Mouse (Mus musculus) liver, adult 2 months (tissue): ENCODE measurements at regions not wholly inside any gene's neighbourhood (a gene's known extent, or its start where the extent isn't known, plus 50 kb on each side); places are given as distances from the start of the nearest gene placed in this dataset.
A peak's percentile ranks its signal among the peaks of the same experiment; 100 is the strongest.

ENCODE experiments used
- DNase-seq: peaks from one replicate; pipeline ENCODE4 v3.0.0-alpha.2; 2011; ENCODE audit warnings: low read depth, low spot score; ENCODE audit errors: extremely low read depth
- H3K27ac ChIP-seq: fragments of 200-500 bp; replicated peaks from 2 replicates; pipeline ENCODE4 v1.5.1; 2012; ENCODE audit warnings: low read depth, mild to moderate bottlenecking, control low read depth, inconsistent platforms, low read length; ENCODE audit not compliant: insufficient read depth
- H3K27me3 ChIP-seq: fragments of 200-500 bp; 2 replicates; pipeline ENCODE4 v1.6.1; 2012; ENCODE audit warnings: mild to moderate bottlenecking, moderate library complexity, low read length, inconsistent platforms; ENCODE audit not compliant: control insufficient read depth, insufficient read depth
- H3K36me3 ChIP-seq: fragments of 200-500 bp; 2 replicates; pipeline ENCODE4 v1.6.1; 2012; ENCODE audit warnings: low read length, inconsistent platforms; ENCODE audit not compliant: control insufficient read depth, insufficient read depth
- H3K4me1 ChIP-seq: fragments of 200-500 bp; 2 replicates; pipeline ENCODE4 v1.6.1; 2011; ENCODE audit warnings: low read length; ENCODE audit not compliant: control insufficient read depth, insufficient read depth
- H3K4me3 ChIP-seq: fragments of 200-500 bp; 2 replicates; pipeline ENCODE4 v1.5.1; 2011; ENCODE audit warnings: low read depth, mild to moderate bottlenecking, control low read depth, low read length, moderate library complexity; ENCODE audit not compliant: insufficient read depth
- H3K79me2 ChIP-seq: fragments of 200-500 bp; 2 replicates; pipeline ENCODE4 v1.6.1; 2012; ENCODE audit warnings: inconsistent platforms, mild to moderate bottlenecking, low read length, moderate library complexity; ENCODE audit not compliant: control insufficient read depth, insufficient read depth
- H3K9ac ChIP-seq: fragments of 200-500 bp; 2 replicates; pipeline ENCODE4 v1.6.1; 2012; ENCODE audit warnings: low read depth, mild to moderate bottlenecking, control low read depth, inconsistent platforms, low read length
- CTCF ChIP-seq: fragments of 200-500 bp; IDR thresholded peaks from 2 replicates; pipeline ENCODE4 v1.5.1; 2011; ENCODE audit warnings: low read depth, low read length, control low read depth
- POLR2A ChIP-seq: fragments of 200-500 bp; IDR thresholded peaks from 2 replicates; pipeline ENCODE4 v1.6.1; 2011; ENCODE audit warnings: low read length, control low read depth; ENCODE audit not compliant: insufficient read depth; ENCODE audit errors: extremely low read depth
- WGBS: fragments of 180-500 bp; shearing (Covaris S2); methylation state at CpG from one replicate; pipeline ENCODE4 v1.1.7; 2018; 5-methylcytosine and 5-hydroxymethylcytosine counted together

DNA sequence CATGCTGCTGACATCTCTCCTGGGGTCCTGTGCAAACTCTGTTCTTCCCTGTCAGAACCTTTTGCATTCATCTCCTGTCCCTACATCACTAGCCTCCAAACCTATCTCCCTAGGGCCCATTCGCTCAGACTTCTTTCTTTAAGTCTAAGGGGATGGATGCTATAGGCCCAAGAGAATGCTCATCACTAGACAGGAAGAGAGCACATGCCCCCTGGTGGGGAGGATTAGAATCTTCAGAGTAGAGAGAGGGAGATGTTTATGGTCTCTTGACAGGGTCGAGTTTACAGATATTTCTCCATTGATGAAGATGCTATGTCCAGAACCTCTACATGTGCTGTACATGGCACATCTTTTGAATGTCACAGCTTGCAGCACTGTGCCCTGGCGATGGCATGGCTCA, 94.9 kb upstream of the St8sia2 start:
- no peaks in the 10 kb centered on the region for H3K27me3 ChIP-seq
- no peak for DNase-seq
- no peaks in the 10 kb centered on the region for H3K36me3 ChIP-seq
- no peaks in the 10 kb centered on the region for H3K79me2 ChIP-seq
- H3K9ac ChIP-seq, result no peak overlapping the region
- no peak overlapping the region for H3K27ac ChIP-seq
- WGBS, result 48% methylated on average over 3 of the region's 3 CpGs
- no peaks in the 10 kb centered on the region for H3K4me1 ChIP-seq
- TF ChIP-seq POLR2A (no peak), CTCF (no peak)
- H3K4me3 ChIP-seq, result no peak overlapping the region

DNA sequence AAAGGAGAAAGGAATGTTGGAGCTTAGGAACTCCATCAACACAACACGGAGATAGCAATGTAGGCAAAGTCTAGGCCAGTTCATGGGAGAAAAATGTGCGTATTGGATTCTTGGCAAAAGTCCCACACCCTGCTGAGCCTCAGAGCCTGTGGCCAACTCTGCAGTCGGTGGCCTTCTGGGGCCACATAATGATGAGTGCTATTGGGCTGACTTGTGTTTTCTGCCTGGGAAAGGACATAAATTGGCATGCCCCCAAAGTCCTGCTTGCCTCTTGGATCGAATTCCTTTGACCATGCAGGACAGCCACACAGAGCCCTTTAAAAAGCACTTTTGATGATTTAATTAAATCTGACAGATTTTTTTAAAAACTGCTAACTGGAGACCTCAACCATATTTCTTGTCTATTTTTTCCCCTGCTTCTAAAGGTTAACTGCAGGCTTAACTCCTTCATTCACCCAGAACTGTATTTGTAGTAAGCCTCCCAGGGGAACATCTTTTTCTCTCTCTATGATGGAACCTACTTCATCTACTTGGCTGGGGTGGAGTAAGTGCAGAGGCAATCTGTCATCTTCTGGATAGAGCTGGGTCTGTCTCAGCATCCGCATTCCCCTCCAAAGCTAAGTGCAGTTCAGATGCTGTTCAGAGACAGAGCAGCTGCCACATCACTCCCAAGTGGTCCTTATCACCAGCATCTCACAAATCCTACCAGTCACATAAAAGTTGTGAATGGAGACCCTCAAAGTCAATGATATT, 93.9 kb upstream of the St8sia2 start:
- Histone ChIP-seq H3K4me1 (no peaks in the 10 kb centered on the region), H3K4me3 (no peak overlapping the region), H3K36me3 (no peaks in the 10 kb centered on the region), H3K27me3 (no peaks in the 10 kb centered on the region), H3K27ac (no peak overlapping the region), H3K79me2 (no peaks in the 10 kb centered on the region), H3K9ac (no peak overlapping the region)
- peak; percentile 21 for DNase-seq
- TF ChIP-seq POLR2A, result no peak
- TF ChIP-seq CTCF, result no peak
- 74% methylated on average over 5 of the region's 5 CpGs for WGBS

DNA sequence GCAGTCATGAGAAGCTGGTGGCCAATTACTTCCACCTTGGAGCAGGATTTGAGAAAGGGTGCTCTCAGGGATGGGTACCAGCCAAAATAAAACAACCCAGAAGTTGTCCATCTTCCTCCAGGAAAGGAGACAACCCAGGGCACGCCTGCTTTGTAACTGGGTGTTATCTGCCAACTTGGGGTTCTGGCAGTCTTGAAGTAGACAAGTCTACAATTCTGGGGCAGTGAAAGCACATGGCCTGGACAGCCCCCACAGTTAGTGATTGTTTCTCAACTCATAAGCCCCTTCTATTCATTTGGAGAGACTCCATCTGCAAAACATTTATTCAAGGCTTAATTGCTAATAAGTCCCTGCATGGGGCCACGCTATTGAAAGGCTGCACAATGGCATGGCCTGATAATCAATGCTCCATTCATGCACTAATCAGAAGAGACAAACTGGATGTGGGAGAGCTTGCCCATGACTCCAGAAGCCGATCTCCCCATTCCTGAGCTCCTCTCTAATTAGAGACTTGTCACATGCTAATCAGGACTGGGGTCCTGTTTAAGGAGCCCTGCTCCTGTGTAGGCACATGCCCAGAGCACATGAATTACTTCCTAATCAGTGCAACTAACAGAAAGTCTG, 78.0 kb upstream of the St8sia2 start:
- no peaks in the 10 kb centered on the region for H3K4me1 ChIP-seq
- no peak overlapping the region for H3K27ac ChIP-seq
- no peaks in the 10 kb centered on the region for H3K79me2 ChIP-seq
- DNase-seq, result no peak
- no peak for TF ChIP-seq POLR2A
- no peak overlapping the region for H3K9ac ChIP-seq
- H3K4me3 ChIP-seq, result no peak overlapping the region
- no peaks in the 10 kb centered on the region for H3K27me3 ChIP-seq
- 61% methylated on average over 3 of the region's 3 CpGs for WGBS
- no peaks in the 10 kb centered on the region for H3K36me3 ChIP-seq

DNA sequence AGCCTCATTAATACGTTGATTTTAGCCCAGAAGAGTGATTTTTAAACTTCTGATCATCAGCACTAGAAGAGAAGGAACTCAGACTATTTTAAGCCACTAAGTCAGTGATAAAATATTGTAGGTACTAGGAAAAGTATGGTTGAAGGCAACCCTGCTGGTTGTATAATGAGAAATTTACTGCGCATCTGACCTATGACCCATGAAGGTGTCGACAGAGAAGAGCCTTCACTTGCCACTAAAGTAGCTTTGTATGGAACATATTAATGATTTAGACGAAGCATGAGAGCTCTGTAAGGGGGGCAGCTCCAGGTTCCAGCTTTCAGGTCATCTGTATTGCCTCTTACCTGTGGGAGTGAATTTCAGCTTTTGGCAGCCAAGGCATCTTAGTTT, 67.4 kb upstream of the St8sia2 start:
- no peaks in the 10 kb centered on the region for H3K79me2 ChIP-seq
- 82% methylated on average over 4 of the region's 4 CpGs for WGBS

DNA sequence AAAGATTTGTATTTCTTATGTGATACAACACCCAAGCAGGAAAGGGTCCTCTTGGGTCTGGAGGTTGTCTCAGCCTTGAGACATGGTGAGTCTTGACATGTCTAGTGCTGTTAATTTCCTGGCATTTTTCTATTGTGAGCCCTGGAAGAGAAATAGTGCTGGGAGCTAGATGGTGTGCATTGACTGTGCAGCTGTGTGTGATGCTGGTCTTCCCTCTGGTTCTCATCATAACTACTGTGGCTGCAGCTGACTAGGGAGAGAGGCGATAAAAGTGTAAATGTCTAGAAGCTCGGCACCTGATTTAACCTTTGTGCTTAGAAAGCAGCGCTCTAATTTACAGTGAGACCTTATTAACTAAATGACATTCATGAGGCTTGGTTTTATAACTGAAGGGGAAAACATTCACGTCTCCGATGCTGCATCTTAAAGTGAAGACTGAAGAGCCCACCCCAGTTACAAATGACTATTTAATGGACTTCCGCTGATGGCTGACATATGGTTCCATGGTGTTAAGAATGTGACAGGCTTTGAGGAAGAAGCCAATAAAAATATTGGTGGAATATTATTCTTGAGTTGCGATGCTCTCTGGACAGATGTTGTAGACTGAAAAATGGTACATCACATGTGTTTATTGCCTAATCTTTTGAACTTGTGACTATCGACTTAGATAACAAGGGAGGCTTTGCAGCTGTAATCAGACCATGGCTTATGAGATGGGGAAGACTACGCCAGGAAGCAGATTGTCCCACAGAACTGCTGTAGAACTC, 66.8 kb upstream of the St8sia2 start:
- H3K27me3 ChIP-seq, result no peaks in the 10 kb centered on the region
- no peaks in the 10 kb centered on the region for H3K4me1 ChIP-seq
- no peak overlapping the region for H3K9ac ChIP-seq
- no peak overlapping the region for H3K27ac ChIP-seq
- WGBS, result 87% methylated on average over 9 of the region's 9 CpGs
- no peak for TF ChIP-seq POLR2A
- no peak for TF ChIP-seq CTCF
- DNase-seq, result no peak
- H3K79me2 ChIP-seq, result no peaks in the 10 kb centered on the region
- no peak overlapping the region for H3K4me3 ChIP-seq
- H3K36me3 ChIP-seq, result no peaks in the 10 kb centered on the region

More for the DNA sequence above, 67.4 kb upstream of the St8sia2 start:
- H3K9ac ChIP-seq, result no peak overlapping the region
- H3K27me3 ChIP-seq, result no peaks in the 10 kb centered on the region
- H3K4me1 ChIP-seq, result no peaks in the 10 kb centered on the region
- H3K4me3 ChIP-seq, result no peak overlapping the region
- H3K27ac ChIP-seq, result no peak overlapping the region
- no peak for DNase-seq
- TF ChIP-seq POLR2A (no peak), CTCF (no peak)
- no peaks in the 10 kb centered on the region for H3K36me3 ChIP-seq

DNA sequence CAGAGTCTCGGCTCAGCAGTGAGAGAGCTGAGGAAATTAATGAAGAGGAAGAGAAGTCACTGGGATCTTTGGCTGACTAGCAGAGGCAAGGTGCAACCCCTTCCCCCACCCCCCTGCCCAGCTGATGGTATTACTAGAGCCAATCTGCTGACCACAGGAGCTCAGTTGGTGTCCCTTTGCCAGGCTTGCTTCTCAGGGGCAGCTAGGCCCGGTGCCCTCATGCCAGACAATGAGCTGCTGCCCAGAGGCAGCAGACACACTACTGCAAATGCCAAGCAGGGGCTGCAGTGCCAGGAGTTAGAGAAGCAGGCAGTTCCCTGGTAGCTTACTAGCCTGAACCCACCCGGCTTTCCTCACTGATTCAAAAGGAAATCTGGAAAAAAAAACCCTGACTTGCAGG, 59.1 kb upstream of the St8sia2 start:
- Histone ChIP-seq H3K27ac (no peak overlapping the region), H3K36me3 (no peaks in the 10 kb centered on the region), H3K4me3 (no peak overlapping the region), H3K9ac (no peak overlapping the region), H3K27me3 (no peaks in the 10 kb centered on the region; the same call in 1 of the 2 replicates), H3K79me2 (no peaks in the 10 kb centered on the region), H3K4me1 (no peaks in the 10 kb centered on the region)
- DNase-seq, result no peak
- 52% methylated on average over 3 of the region's 3 CpGs for WGBS
- no peak for TF ChIP-seq POLR2A
- TF ChIP-seq CTCF, result no peak
